ENCODE assay signal across 10 mouse cellular contexts in the genomic region with DNA sequence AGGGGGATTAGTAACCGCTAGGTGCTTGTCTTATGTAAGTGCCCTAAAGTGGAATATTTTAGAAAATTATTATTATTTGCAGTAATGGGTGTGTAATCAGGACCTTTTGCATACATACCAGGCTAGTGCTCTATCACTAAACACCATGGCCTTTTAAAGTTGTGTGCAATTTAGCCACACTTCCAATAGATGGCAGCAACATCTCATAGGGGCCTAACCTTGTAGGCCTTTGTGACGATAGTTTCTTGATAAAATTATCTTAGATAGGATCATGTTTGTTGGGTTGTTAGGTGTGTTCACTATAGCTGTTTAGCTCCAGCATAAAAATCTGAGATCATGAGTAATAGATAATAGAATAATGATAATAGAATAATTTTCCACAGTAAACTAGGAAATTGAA. TPM values are rescaled to one million over a fixed set of nuclear protein-coding genes. Genes with fewer than 3 reads are reported as not detected.
A peak's percentile ranks its signal among the peaks of the same experiment; 100 is the strongest.
DNase-seq lines count a peak whose midpoint lies in the region; ATAC-seq and TF ChIP-seq lines count a peak whose summit lies in the region.
"Had no signal": no experiment of that assay in that cellular context is flagged by ENCODE, and none has a peak within 500 bp of the region (broad histone marks: within the 10 kb centered on the region; RNA-seq: fewer than 3 reads in every experiment).

No protein-coding gene starts in this region.

- ATAC-seq in monocyte, adult 5-6 weeks (replicated peaks; ENCODE audit: insufficient number of reproducible peaks, low FRiP score, low TSS enrichment, poor library complexity, severe bottlenecking), result no peak

- no peaks in the 10 kb centered on the region for H3K79me2 ChIP-seq in liver, adult 2 months (ENCODE audit: control insufficient read depth, insufficient read depth, low read length)

- no peaks in the 10 kb centered on the region for H3K36me3 ChIP-seq in liver, adult 2 months (ENCODE audit: control insufficient read depth, insufficient read depth, low read length)
- H3K36me3 ChIP-seq: limb, embryonic 13.5 days; stomach, embryonic 15.5 days had no signal

- no peaks in the 10 kb centered on the region for H3K4me1 ChIP-seq in liver, adult 2 months (ENCODE audit: control insufficient read depth, insufficient read depth, low read length)
- no peaks in the 10 kb centered on the region for H3K4me1 ChIP-seq in cortical plate, adult 2 months (ENCODE audit: control insufficient read depth, insufficient read depth, low read length)
- H3K4me1 ChIP-seq: limb, embryonic 13.5 days; stomach, embryonic 15.5 days had no signal

- no peak overlapping the region for H3K27ac ChIP-seq in liver, adult 2 months (replicated peaks; ENCODE audit: insufficient read depth, low read depth, low read length)
- H3K27ac ChIP-seq in cortical plate, adult 2 months (ENCODE audit: insufficient read depth, low read length), result no peak overlapping the region
- H3K27ac ChIP-seq: limb, embryonic 13.5 days; stomach, embryonic 15.5 days had no signal

- TF ChIP-seq POLR2A in liver, adult 2 months (IDR thresholded peaks at IDR 0.05; ENCODE audit: extremely low read depth, insufficient read depth, low read length), result no peak
- TF ChIP-seq POLR2A in cortical plate, adult 2 months (IDR thresholded peaks at IDR 0.05; ENCODE audit: extremely low read depth, insufficient read depth, low read length), result no peak

- no peak overlapping the region for H3K4me3 ChIP-seq in liver, adult 2 months (ENCODE audit: insufficient read depth, low read depth, low read length)
- H3K4me3 ChIP-seq in cortical plate, adult 2 months (ENCODE audit: insufficient read depth, low read length), result no peak overlapping the region
- H3K4me3 ChIP-seq: limb, embryonic 13.5 days; stomach, embryonic 15.5 days had no signal

- H3K27me3 ChIP-seq in liver, adult 2 months (ENCODE audit: control insufficient read depth, insufficient read depth, low read length), result no peaks in the 10 kb centered on the region
- H3K27me3 ChIP-seq: limb, embryonic 13.5 days; stomach, embryonic 15.5 days had no signal

- no peak for TF ChIP-seq CTCF in liver, adult 2 months (IDR thresholded peaks at IDR 0.05; ENCODE audit: low read depth, low read length)
- peak; percentile 57; the same call in 1 of the 2 replicates for TF ChIP-seq CTCF in cortical plate, adult 2 months (IDR thresholded peaks at IDR 0.05; ENCODE audit: extremely low read depth, insufficient read depth, low read length)

- H3K9ac ChIP-seq in liver, adult 2 months (ENCODE audit: low read depth, low read length), result no peak overlapping the region
- H3K9ac ChIP-seq: limb, embryonic 13.5 days; stomach, embryonic 15.5 days had no signal

- WGBS in liver, adult 2 months, result 51% methylated on average over 2 of the region's 2 CpGs

- peak; percentile 18 for DNase-seq in adrenal gland, adult 2 months
- no peak for DNase-seq in adrenal gland, postnatal 25 days
- peak; percentile 10 for DNase-seq in liver, adult 2 months (ENCODE audit: extremely low read depth, low read depth, low spot score)
- no peak for DNase-seq in liver
- peak; percentile 26 for DNase-seq in layer of hippocampus, adult 9-11 months
- DNase-seq in spleen, adult 18-20 months, result no peak

RNA-seq across cellular contexts. Expression of a gene that starts 11.3 kb away (rescaled TPM):
- not detected for total RNA-seq in adrenal gland, adult 2 months (2021)
- polyA plus RNA-seq in adrenal gland, adult 2 months (2012; rRNA removed), result not detected in 2 replicates
- total RNA-seq in adrenal gland, postnatal 25 days (2021), result not detected in 2 replicates
- total RNA-seq in liver, adult 2 months (2014; rRNA removed), result not detected in 2 replicates
- not detected in 2 replicates for polyA plus RNA-seq in liver, adult 2 months (2012; rRNA removed)
- polyA plus RNA-seq in cortical plate, adult 2 months (2012; rRNA removed), result not detected in 2 replicates
- not detected in 3 replicates for total RNA-seq in monocyte, adult 5-6 weeks (2017)
- polyA plus RNA-seq: limb, embryonic 13.5 days; stomach, embryonic 15.5 days had no signal

RNA-seq across cellular contexts. Expression of a gene that starts 18.6 kb away (rescaled TPM):
- not detected for total RNA-seq in adrenal gland, adult 2 months (2021)
- not detected in 2 replicates for polyA plus RNA-seq in adrenal gland, adult 2 months (2012; rRNA removed)
- not detected in 2 replicates for total RNA-seq in adrenal gland, postnatal 25 days (2021)
- total RNA-seq in liver, adult 2 months (2014; rRNA removed), result not detected in 2 replicates
- polyA plus RNA-seq in liver, adult 2 months (2012; rRNA removed), result not detected in 2 replicates
- not detected in 2 replicates for polyA plus RNA-seq in cortical plate, adult 2 months (2012; rRNA removed)
- not detected in 3 replicates for total RNA-seq in monocyte, adult 5-6 weeks (2017)
- polyA plus RNA-seq: limb, embryonic 13.5 days; stomach, embryonic 15.5 days had no signal

RNA-seq across cellular contexts. Expression of a gene that starts 31.2 kb away (rescaled TPM):
- total RNA-seq in adrenal gland, adult 2 months (2021), result not detected
- polyA plus RNA-seq in adrenal gland, adult 2 months (2012; rRNA removed), result not detected in 2 replicates
- total RNA-seq in adrenal gland, postnatal 25 days (2021), result not detected in 2 replicates
- total RNA-seq in liver, adult 2 months (2014; rRNA removed), result not detected in 2 replicates
- polyA plus RNA-seq in liver, adult 2 months (2012; rRNA removed), result not detected in 2 replicates
- not detected in 2 replicates for polyA plus RNA-seq in cortical plate, adult 2 months (2012; rRNA removed)
- total RNA-seq in monocyte, adult 5-6 weeks (2017), result not detected in 3 replicates
- polyA plus RNA-seq: limb, embryonic 13.5 days; stomach, embryonic 15.5 days had no signal

RNA-seq across cellular contexts. Expression of a gene that starts 35.6 kb away (rescaled TPM):
- total RNA-seq in adrenal gland, adult 2 months (2021), result not detected
- polyA plus RNA-seq in adrenal gland, adult 2 months (2012; rRNA removed), result not detected in 2 replicates
- total RNA-seq in adrenal gland, postnatal 25 days (2021), result not detected in 2 replicates
- total RNA-seq in liver, adult 2 months (2014; rRNA removed), result not detected in 2 replicates
- polyA plus RNA-seq in liver, adult 2 months (2012; rRNA removed), result not detected in 2 replicates
- not detected in 2 replicates for polyA plus RNA-seq in cortical plate, adult 2 months (2012; rRNA removed)
- not detected in 3 replicates for total RNA-seq in monocyte, adult 5-6 weeks (2017)
- polyA plus RNA-seq: limb, embryonic 13.5 days had no signal

RNA-seq across cellular contexts. Expression of a gene that starts 42.5 kb away (rescaled TPM):
- not detected for total RNA-seq in adrenal gland, adult 2 months (2021)
- not detected in 2 replicates for polyA plus RNA-seq in adrenal gland, adult 2 months (2012; rRNA removed)
- not detected in 2 replicates for total RNA-seq in adrenal gland, postnatal 25 days (2021)
- total RNA-seq in liver, adult 2 months (2014; rRNA removed), result not detected in 2 replicates
- polyA plus RNA-seq in liver, adult 2 months (2012; rRNA removed), result not detected in 2 replicates
- polyA plus RNA-seq in cortical plate, adult 2 months (2012; rRNA removed), result not detected in 2 replicates
- total RNA-seq in monocyte, adult 5-6 weeks (2017), result not detected in 3 replicates
- polyA plus RNA-seq: limb, embryonic 13.5 days; stomach, embryonic 15.5 days had no signal

Comparison
In these comparisons a context has a peak if more than half of its experiments do, and no peak if none do; other contexts are left out.
1. DNase-seq: peak in adrenal gland, adult 2 months (single experiment), liver, adult 2 months (single experiment) and layer of hippocampus, adult 9-11 months (single experiment); none in adrenal gland, postnatal 25 days (single experiment), liver (single experiment) and spleen, adult 18-20 months (0 of 2).